Mouse (Mus musculus) erythroblast, embryonic 14.5 days (primary cell): ENCODE results near the gene Pilrb2.
"Not testable (repeated sequence)": the region's sequence is repeated elsewhere in the genome, so short reads cannot be mapped to it uniquely, and the experiment has no call there.

ENCODE experiments used
- GATA1 ChIP-seq: IDR thresholded peaks from 2 replicates; pipeline ENCODE4 v1.6.1; 2012; ENCODE audit warnings: low read length, inconsistent platforms, mixed read lengths
- TAL1 ChIP-seq: IDR thresholded peaks from 3 replicates; pipeline ENCODE4 v1.6.1; 2012; ENCODE audit warnings: low read length, inconsistent platforms, mixed read lengths

DNA sequence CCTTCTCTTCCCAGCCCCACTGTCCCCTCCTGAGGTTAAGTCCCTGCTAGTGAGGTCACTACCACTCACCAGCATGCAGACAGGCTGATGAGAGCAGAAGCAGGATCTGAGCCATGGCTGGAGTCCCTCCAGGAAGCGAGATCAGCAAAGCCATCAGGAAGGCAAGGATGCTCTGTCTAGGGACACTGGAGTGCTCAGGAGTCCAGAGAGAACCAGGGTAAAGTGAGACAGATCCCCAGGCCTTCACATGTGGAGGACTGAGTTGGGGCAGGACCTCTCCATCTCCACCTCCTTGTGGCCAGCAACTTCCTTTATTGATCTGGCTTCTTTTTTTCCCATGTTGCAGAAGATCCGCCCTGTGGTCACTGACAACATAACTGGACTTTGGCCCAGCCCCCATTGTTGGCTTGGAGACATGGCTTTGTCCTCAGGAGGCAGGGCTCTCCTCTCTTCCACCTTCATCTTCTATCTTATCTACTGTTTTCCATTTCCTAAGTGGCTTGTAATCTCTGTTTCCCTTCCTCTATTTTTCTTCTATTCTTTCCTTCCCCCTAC is 35.6 kb downstream of the Pilrb2 start, which contains the start of gene Pilra:
- not testable (repeated sequence) for TF ChIP-seq GATA1, TAL1
